Mouse (Mus musculus): Measurements from ENCODE around the gene Zfp599. TPM values are rescaled to one million over a fixed set of nuclear protein-coding genes. Genes with fewer than 3 reads are reported as not detected.

Gene Zfp599
- polyA plus RNA-seq, 1 experiment from 2014 or later: 4.2 TPM

- Histone ChIP-seq H3K27ac (no peak overlapping the region), H3K4me1 (replicated peaks) (no peaks in the 10 kb centered on the region), H3K4me3 (replicated peaks) (no peak overlapping the region), H3K9me3 (no peaks in the 10 kb centered on the region), H3K4me2 (replicated peaks) (no peak overlapping the region), H3K36me3 (no peaks in the 10 kb centered on the region), H3K27me3 (replicated peaks) (no peaks in the 10 kb centered on the region), H3K9ac (no peak overlapping the region)
- WGBS: 80% methylated on average over 2 of the region's 2 CpGs
- ATAC-seq: no peak
These were observed 45.1 kb downstream of the Zfp599 start for GRCm38 (mm10) chr9:22214549-22214948.

DNA sequence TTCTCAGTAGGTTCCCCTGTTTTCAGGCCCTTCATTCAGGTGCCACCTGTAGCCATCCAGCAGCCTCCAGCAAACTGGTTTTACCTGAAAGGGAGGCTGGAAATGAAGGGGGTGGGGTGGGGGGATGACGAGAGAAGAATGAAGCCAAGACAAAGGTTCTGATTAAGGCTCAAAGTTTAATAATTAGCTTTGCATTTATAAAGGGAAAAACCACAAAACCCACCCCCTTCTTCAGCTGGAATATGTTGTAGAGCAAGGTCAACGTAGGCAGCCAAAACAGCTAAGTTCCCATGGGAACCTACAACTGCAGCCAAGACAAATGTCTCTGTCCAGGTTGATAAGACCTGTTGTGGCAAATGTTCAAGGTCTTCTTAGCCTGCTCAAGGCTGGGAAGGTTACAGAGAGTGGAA is 45.9 kb downstream of the Zfp599 start:
- Histone ChIP-seq H3K9ac (no peak overlapping the region), H3K27me3 (replicated peaks) (no peaks in the 10 kb centered on the region), H3K36me3 (no peaks in the 10 kb centered on the region), H3K4me3 (replicated peaks) (no peak overlapping the region), H3K4me2 (replicated peaks) (no peak overlapping the region), H3K27ac (no peak overlapping the region), H3K9me3 (no peaks in the 10 kb centered on the region), H3K4me1 (replicated peaks) (no peaks in the 10 kb centered on the region)
- ATAC-seq: peak; percentile 88
- whole genome bisulfite sequencing: 44% methylated on average over 2 of the region's 2 CpGs

Other genes with a start within 250 kb of the Zfp599 start
- gene Elavl3, start 207.9 kb downstream of the Zfp599 start, polyA plus RNA-seq (2015; fragmentation: Nextera tagmentation; extraction: Ambion mirVana): 2.8 and 2.9 TPM in 2 replicates
- gene Gm49318, start 188.6 kb downstream of the Zfp599 start, polyA plus RNA-seq (2015; fragmentation: Nextera tagmentation; extraction: Ambion mirVana): not detected in 2 replicates
- 9.7 and 10.6 TPM in 2 replicates for gene Zfp653, start 188.5 kb downstream of the Zfp599 start, polyA plus RNA-seq (2015; fragmentation: Nextera tagmentation; extraction: Ambion mirVana)
- gene Ecsit, start 174.5 kb downstream of the Zfp599 start, polyA plus RNA-seq (2015; fragmentation: Nextera tagmentation; extraction: Ambion mirVana): 44.4 and 50.0 TPM in 2 replicates
- gene Cnn1, start 160.7 kb downstream of the Zfp599 start, polyA plus RNA-seq (2015; fragmentation: Nextera tagmentation; extraction: Ambion mirVana): 281 and 303 TPM in 2 replicates
- 143 and 157 TPM in 2 replicates for gene Elof1, start 142.7 kb downstream of the Zfp599 start, polyA plus RNA-seq (2015; fragmentation: Nextera tagmentation; extraction: Ambion mirVana)
- 39.0 and 49.8 TPM in 2 replicates for gene Acp5, start 124.2 kb downstream of the Zfp599 start, polyA plus RNA-seq (2015; fragmentation: Nextera tagmentation; extraction: Ambion mirVana)
- gene Pigyl, start 103.0 kb downstream of the Zfp599 start, polyA plus RNA-seq (2015; fragmentation: Nextera tagmentation; extraction: Ambion mirVana): 88.6 and 90.0 TPM in 2 replicates
- gene Zfp872, start 71.8 kb downstream of the Zfp599 start, polyA plus RNA-seq (2015; fragmentation: Nextera tagmentation; extraction: Ambion mirVana): 0.29 and 0.90 TPM in 2 replicates
- 19.3 and 23.6 TPM in 2 replicates for gene Zfp809, start 34.2 kb downstream of the Zfp599 start, polyA plus RNA-seq (2015; fragmentation: Nextera tagmentation; extraction: Ambion mirVana)
- gene Zfp810, start 47.8 kb upstream of the Zfp599 start, polyA plus RNA-seq (2015; fragmentation: Nextera tagmentation; extraction: Ambion mirVana): 12.4 and 13.3 TPM in 2 replicates
- gene Anln, start 129.3 kb upstream of the Zfp599 start, polyA plus RNA-seq (2015; fragmentation: Nextera tagmentation; extraction: Ambion mirVana): 40.5 and 42.4 TPM in 2 replicates
- gene 9530077C05Rik, start 151.6 kb upstream of the Zfp599 start, polyA plus RNA-seq (2015; fragmentation: Nextera tagmentation; extraction: Ambion mirVana): 2.9 and 4.4 TPM in 2 replicates
- not detected in 2 replicates for gene Gm17545, start 194.4 kb upstream of the Zfp599 start, polyA plus RNA-seq (2015; fragmentation: Nextera tagmentation; extraction: Ambion mirVana)
- 70.1 and 73.2 TPM in 2 replicates for gene Rp9, start 209.8 kb upstream of the Zfp599 start, polyA plus RNA-seq (2015; fragmentation: Nextera tagmentation; extraction: Ambion mirVana)
- 11.8 and 13.1 TPM in 2 replicates for gene Bbs9, start 215.8 kb upstream of the Zfp599 start, polyA plus RNA-seq (2015; fragmentation: Nextera tagmentation; extraction: Ambion mirVana)